Mouse (Mus musculus): ENCODE data around the gene Phf5a.
A peak's percentile ranks its signal among the peaks of the same experiment; 100 is the strongest.

Gene Phf5a

GRCm38 (mm10) chr15:81845033-81845625 is 26.6 kb downstream of the Phf5a start:
- TF ChIP-seq GATA4 (IDR thresholded peaks at IDR 0.05; ENCODE audit: insufficient replicate concordance, low read length), result no peak

GRCm38 (mm10) chr15:81842275-81842674 is 29.4 kb downstream of the Phf5a start:
- no peak for TF ChIP-seq GATA4 (IDR thresholded peaks at IDR 0.05; ENCODE audit: insufficient replicate concordance, low read length)

- TF ChIP-seq GATA4 (IDR thresholded peaks at IDR 0.05; ENCODE audit: insufficient replicate concordance, low read length), result no peak
These were observed 31.4 kb downstream of the Phf5a start for GRCm38 (mm10) chr15:81840306-81840705.

- peak; percentile 10; the same call in 1 of the 2 replicates for TF ChIP-seq GATA4 (IDR thresholded peaks at IDR 0.05; ENCODE audit: insufficient replicate concordance, low read length)
These were observed 32.1 kb downstream of the Phf5a start for GRCm38 (mm10) chr15:81839634-81840033.

DNA sequence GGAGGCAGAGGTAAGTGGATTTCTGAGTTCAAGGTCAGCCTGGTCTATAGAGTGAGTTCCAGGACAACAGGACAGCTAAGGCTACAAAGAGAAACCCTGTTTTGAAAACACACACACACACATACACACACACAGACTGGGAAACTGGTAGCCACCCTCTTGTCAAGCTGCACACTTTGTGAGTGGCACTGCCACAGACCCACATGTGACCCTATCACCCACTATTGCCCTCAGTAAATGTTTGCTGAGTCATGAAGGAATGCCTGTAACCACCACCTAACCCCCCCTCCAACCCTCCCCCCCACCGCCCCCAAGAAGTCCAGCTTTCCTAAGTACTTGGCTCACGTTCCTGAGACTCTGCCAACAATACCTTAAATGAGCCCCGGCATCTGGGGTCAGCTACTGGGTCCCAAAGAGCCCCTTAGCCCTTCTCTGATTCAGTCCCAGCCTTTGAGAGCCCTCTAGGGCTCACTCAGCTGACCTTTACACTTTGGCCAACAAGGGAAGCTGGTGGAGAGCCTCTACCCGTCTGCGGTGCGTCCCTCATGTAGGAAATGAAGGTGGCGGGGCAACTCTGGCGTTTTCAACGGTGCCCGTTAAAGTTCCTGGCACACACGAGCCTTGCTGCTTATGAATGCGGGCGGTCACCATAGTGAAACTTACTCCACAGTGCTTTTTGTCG is 33.0 kb downstream of the Phf5a start:
- TF ChIP-seq GATA4 (IDR thresholded peaks at IDR 0.05; ENCODE audit: insufficient replicate concordance, low read length), result no peak

GRCm38 (mm10) chr15:81836966-81837920 is 34.5 kb downstream of the Phf5a start:
- no peak for TF ChIP-seq GATA4 (IDR thresholded peaks at IDR 0.05; ENCODE audit: insufficient replicate concordance, low read length)

DNA sequence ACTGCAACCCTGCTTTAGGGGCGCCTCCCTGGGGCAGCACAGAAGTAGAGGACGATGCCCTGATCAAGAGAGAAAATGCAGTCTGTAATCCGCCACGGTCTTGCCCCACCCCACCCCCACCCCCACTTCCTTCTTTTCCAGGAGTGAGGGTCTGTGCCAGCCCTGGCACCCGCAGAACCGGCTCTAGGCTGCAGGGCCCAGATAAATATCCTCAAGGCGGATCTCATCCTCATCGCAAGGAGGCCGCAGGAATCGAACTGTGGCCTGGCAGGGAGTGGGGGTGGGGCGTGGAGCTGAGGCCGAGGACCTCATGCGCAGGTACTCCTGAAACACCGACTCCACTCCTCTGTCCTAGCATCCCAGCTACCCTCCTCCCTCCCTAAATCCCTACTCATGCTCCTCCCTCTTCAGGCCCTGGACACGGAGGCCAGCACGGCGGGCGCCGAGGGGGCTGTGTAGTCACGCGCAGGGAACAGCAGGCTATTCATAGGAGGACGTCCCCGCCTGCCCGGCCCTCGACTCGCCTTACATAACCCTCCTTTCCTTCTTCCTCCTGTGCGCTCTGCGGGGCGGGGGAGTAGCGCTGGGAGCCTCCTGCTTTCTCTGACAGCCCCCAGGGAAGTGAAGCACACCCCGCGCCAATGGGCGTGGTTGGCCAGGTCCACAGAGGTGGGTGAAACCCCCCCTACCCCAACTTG is 35.4 kb downstream of the Phf5a start:
- peak; percentile 39; the same call in 1 of the 2 replicates for TF ChIP-seq GATA4 (IDR thresholded peaks at IDR 0.05; ENCODE audit: insufficient replicate concordance, low read length)

DNA sequence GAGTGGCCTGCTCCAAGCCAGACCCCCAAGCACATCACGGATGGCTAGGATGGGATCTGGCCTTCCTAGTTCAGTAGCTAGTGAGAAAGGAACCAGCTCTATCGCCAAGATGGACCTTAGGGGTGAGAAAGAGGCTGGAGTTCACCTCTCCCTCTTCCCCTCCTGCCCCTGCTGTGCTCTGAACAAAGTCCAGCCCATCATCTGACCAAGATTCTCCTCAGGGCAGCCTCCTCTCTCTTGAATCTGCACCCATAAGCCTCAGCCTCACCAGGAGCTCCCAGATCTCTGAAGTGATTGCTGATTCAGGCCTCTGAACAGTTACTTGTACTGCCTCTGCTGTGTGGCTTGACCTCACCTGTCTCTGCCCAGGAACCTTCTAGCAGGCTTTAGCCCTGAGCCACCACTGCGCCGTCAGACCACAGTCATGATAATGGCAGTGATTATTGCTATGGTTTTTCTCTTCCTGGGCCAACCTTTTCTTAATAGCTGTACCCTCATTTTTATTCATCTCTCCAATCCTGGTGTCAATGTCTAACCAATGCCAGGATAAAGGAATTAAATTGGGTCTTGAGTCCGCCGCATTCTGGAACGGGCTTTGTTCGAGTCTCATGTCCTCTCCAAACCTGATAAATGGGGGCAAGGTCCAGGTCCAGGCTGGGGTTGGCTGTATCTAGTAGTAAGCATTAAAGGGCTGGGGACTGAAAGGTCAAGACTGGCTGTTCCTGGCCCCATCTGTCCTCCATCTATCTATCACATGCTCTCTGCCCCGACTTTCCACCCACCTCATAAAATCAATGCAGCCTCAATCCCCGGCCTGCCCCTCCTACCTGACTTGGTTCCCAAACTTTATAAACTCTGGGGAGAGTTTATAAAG is 36.5 kb downstream of the Phf5a start:
- peak; percentile 80; the same call in 1 of the 2 replicates for TF ChIP-seq GATA4 (IDR thresholded peaks at IDR 0.05; ENCODE audit: insufficient replicate concordance, low read length)

GRCm38 (mm10) chr15:81834171-81834841 is 37.4 kb downstream of the Phf5a start:
- no peak for TF ChIP-seq GATA4 (IDR thresholded peaks at IDR 0.05; ENCODE audit: insufficient replicate concordance, low read length)

DNA sequence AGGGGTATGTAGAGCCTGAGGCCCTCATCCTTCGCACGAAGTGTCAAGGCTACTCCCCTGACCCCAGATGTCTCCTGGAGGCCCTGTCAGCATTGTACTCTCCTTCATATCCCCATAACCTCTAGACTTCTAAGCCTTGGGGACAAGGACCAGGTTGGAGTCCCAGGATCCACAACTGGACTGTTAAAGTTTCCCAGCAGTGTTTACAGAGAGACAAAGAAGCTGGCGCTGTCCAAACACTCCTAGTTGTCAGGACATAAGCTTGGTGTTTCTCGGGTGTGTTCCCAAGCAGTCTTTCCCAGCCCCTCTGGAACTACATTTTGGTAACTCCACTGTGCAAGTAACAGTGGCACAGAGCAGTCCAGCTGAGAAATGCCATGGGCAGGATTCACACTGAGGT is 38.2 kb downstream of the Phf5a start:
- no peak for TF ChIP-seq GATA4 (IDR thresholded peaks at IDR 0.05; ENCODE audit: insufficient replicate concordance, low read length)

- TF ChIP-seq GATA4 (IDR thresholded peaks at IDR 0.05; ENCODE audit: insufficient replicate concordance, low read length), result no peak
These were observed 39.5 kb downstream of the Phf5a start for GRCm38 (mm10) chr15:81832219-81832618.

- no peak for TF ChIP-seq GATA4 (IDR thresholded peaks at IDR 0.05; ENCODE audit: insufficient replicate concordance, low read length)
These were observed 40.4 kb downstream of the Phf5a start for GRCm38 (mm10) chr15:81831136-81831825.

DNA sequence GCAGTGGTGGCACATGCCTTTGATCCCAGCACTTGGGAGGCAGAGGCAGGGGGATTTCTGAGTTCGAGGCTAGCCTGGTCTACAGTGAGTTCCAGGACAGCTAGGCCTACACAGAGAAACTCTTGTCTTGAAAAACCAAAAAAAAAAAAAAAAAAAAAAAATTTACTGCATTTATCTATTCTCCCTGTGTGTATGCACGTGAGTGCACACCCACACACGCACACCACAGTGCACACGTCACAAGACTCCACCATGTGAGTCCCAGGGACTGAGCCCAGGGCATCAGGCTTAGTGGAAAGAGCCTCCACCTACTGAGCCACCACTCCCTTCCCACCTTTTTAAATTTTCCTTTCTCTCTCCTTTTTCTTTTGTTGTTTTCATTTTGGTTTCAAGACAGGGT is 41.2 kb downstream of the Phf5a start:
- no peak for TF ChIP-seq GATA4 (IDR thresholded peaks at IDR 0.05; ENCODE audit: insufficient replicate concordance, low read length)
